Mouse (Mus musculus): ENCODE measurements at regions not wholly inside any gene's neighbourhood (a gene's known extent, or its start where the extent isn't known, plus 50 kb on each side); places are given as distances from the start of the nearest gene placed in this dataset.

GRCm38 (mm10) chr1:177568056-177568816 lies 126.1 kb downstream of the Zbtb18 start:
- no peak for DNase-seq (ENCODE audit: low spot score)

GRCm38 (mm10) chr1:177569572-177569971 lies 127.4 kb downstream of the Zbtb18 start:
- DNase-seq (ENCODE audit: low spot score), result no peak

- no peak for DNase-seq (ENCODE audit: low spot score)
These were observed 131.0 kb downstream of the Zbtb18 start for GRCm38 (mm10) chr1:177573017-177573725.

- no peak for DNase-seq (ENCODE audit: low spot score)
These were observed 131.6 kb downstream of the Zbtb18 start for GRCm38 (mm10) chr1:177573781-177574180.

- no peak for DNase-seq (ENCODE audit: low spot score)
These were observed 132.2 kb downstream of the Zbtb18 start for GRCm38 (mm10) chr1:177574312-177574711.

- DNase-seq (ENCODE audit: low spot score), result no peak
These were observed 142.2 kb downstream of the Zbtb18 start for GRCm38 (mm10) chr1:177584302-177584886.

- no peak for DNase-seq (ENCODE audit: low spot score)
These were observed 143.2 kb downstream of the Zbtb18 start for GRCm38 (mm10) chr1:177585320-177585719.

GRCm38 (mm10) chr1:177589034-177589433 lies 140.6 kb upstream of the 1700016C15Rik start:
- no peak for DNase-seq (ENCODE audit: low spot score)

GRCm38 (mm10) chr1:177589656-177590055 lies 140.0 kb upstream of the 1700016C15Rik start:
- no peak for DNase-seq (ENCODE audit: low spot score)

- no peak for DNase-seq (ENCODE audit: low spot score)
These were observed 137.9 kb upstream of the 1700016C15Rik start for GRCm38 (mm10) chr1:177591742-177592141.

- no peak for DNase-seq (ENCODE audit: low spot score)
These were observed 137.3 kb upstream of the 1700016C15Rik start for GRCm38 (mm10) chr1:177592337-177592736.

GRCm38 (mm10) chr1:177594341-177594740 lies 135.3 kb upstream of the 1700016C15Rik start:
- no peak for DNase-seq (ENCODE audit: low spot score)

GRCm38 (mm10) chr1:177595326-177595914 lies 134.2 kb upstream of the 1700016C15Rik start:
- no peak for DNase-seq (ENCODE audit: low spot score)

GRCm38 (mm10) chr1:177597036-177597435 lies 132.6 kb upstream of the 1700016C15Rik start:
- no peak for DNase-seq (ENCODE audit: low spot score)

GRCm38 (mm10) chr1:177605353-177605969 lies 124.2 kb upstream of the 1700016C15Rik start:
- peak; percentile 12 for DNase-seq (ENCODE audit: low spot score)

GRCm38 (mm10) chr1:177607565-177607964 lies 122.0 kb upstream of the 1700016C15Rik start:
- DNase-seq (ENCODE audit: low spot score), result no peak

- no peak for DNase-seq (ENCODE audit: low spot score)
These were observed 121.0 kb upstream of the 1700016C15Rik start for GRCm38 (mm10) chr1:177608551-177609020.

GRCm38 (mm10) chr1:177609226-177609625 lies 120.4 kb upstream of the 1700016C15Rik start:
- no peak for DNase-seq (ENCODE audit: low spot score)

- no peak for DNase-seq (ENCODE audit: low spot score)
These were observed 119.9 kb upstream of the 1700016C15Rik start for GRCm38 (mm10) chr1:177609683-177610082.

- DNase-seq (ENCODE audit: low spot score), result no peak
These were observed 119.5 kb upstream of the 1700016C15Rik start for GRCm38 (mm10) chr1:177610156-177610555.

GRCm38 (mm10) chr1:177612546-177612945 lies 117.1 kb upstream of the 1700016C15Rik start:
- no peak for DNase-seq (ENCODE audit: low spot score)

GRCm38 (mm10) chr1:177615609-177616008 lies 114.0 kb upstream of the 1700016C15Rik start:
- no peak for DNase-seq (ENCODE audit: low spot score)

Data from yolk sac, embryonic 10.5 days (tissue).